Mouse (Mus musculus) liver, adult 2 months (tissue): ENCODE data around the gene Rpl11.

Experiments used
- CTCF ChIP-seq: fragments of 200-500 bp; IDR thresholded peaks from 2 replicates; pipeline ENCODE4 v1.5.1; 2011; ENCODE audit warnings: low read depth, low read length, control low read depth
- POLR2A ChIP-seq: fragments of 200-500 bp; IDR thresholded peaks from 2 replicates; pipeline ENCODE4 v1.6.1; 2011; ENCODE audit warnings: low read length, control low read depth; ENCODE audit not compliant: insufficient read depth; ENCODE audit errors: extremely low read depth

GRCm38 (mm10) chr4:136033231-136033630 is 20.0 kb downstream of the Rpl11 start:
- TF ChIP-seq POLR2A (no peak), CTCF (no peak)
